Mouse (Mus musculus) liver, postnatal 0 days (tissue): Measurements from ENCODE around the gene Pcdh9.

ENCODE experiments used
- CTCF ChIP-seq: sonication (generic); IDR thresholded peaks from 2 replicates; pipeline ENCODE4 v1.5.1; 2016; ENCODE audit warnings: antibody characterized with exemption, low read depth
- EP300 ChIP-seq: IDR thresholded peaks from 2 replicates; pipeline ENCODE4 v1.6.1; 2016; ENCODE audit warnings: antibody characterized with exemption, low read depth, mild to moderate bottlenecking

- TF ChIP-seq CTCF (no peak), EP300 (no peak)
Measured at GRCm38 (mm10) chr14:93085646-93086045, 804.8 kb downstream of the Pcdh9 start.
